Comparison of ENCODE assay signal across 8 mouse cellular contexts in the genomic region with DNA sequence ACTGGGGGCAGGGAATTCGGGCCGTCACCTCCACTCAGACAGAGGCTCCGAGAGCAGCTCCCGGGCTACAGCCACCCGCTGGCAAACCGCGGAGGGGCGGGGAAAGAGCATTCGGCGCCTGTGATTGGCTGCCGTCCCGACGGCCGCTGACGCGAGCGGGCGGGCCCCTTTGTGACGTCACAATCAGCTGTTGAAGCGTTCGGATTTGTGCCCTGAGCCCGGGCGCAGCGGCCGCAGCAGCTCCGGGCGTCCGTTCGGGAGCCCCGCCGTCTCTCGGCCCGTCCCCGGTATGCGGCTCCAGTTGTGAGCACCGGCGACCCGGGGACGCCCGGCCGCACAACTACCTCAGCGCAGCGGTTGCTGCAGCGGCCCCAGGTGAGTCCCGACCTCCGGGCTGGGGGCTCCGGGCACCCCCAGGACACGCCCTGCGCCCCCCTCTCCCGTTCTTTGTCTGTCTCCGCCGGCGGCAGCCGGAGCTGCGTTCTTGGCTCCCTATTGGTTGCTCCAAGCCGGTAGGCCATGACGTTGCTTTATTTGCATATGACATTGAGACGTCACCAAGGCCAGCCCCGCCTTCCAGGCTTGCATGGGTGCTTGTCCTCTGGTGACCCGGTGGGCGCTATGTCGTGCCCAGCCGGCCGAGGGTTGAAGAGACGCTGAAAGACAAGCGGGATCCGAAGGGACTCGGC. TPM values are rescaled to one million over a fixed set of nuclear protein-coding genes. Genes with fewer than 3 reads are reported as not detected.
DNase-seq lines count a peak whose midpoint lies in the region; TF ChIP-seq lines count a peak whose summit lies in the region.

No protein-coding gene starts in this region.

- peaks cover 17% of the 10 kb centered on the region for H3K36me3 ChIP-seq in megakaryocyte, embryonic 14.5 days (replicated peaks; ENCODE audit: low read length)

- H3K4me1 ChIP-seq in megakaryocyte, embryonic 14.5 days = peaks cover 42% of the 10 kb centered on the region

- peak overlapping the region; percentile 99 for H3K4me3 ChIP-seq in gastrocnemius, adult 2 months
- H3K4me3 ChIP-seq in megakaryocyte, embryonic 14.5 days (replicated peaks) = peak overlapping the region; percentile 93

- DNase-seq in WW6 (ENCODE audit: low read depth, low spot score) = peak; percentile 73
- peak; percentile 95 to 99 for DNase-seq in cerebellum, postnatal 4 days (ENCODE audit: low spot score in 2 of 2)
- DNase-seq in gastrocnemius, adult 2 months = peak; percentile 99
- peak; percentile 89 for DNase-seq in hindlimb bud, embryonic 11.5 days (ENCODE audit: extremely low spot score, low read depth, low spot score)
- DNase-seq in left cerebral cortex, adult 8-10 months (ENCODE audit: low spot score in 2 of 2) = peak; percentile 96
- DNase-seq in right cerebral cortex, postnatal 10 days (ENCODE audit: low spot score in 2 of 2) = peak; percentile 98
- peak; percentile 98 for DNase-seq in urinary bladder, postnatal 25 days (ENCODE audit: low spot score)

- 0 out of 2 replicates have a peak, but pooled peaks cover under 1% of the 10 kb centered on the region for H3K9me3 ChIP-seq in megakaryocyte, embryonic 14.5 days

- peak overlapping the region; percentile 100 for H3K27ac ChIP-seq in gastrocnemius, adult 2 months

- TF ChIP-seq CTCF in gastrocnemius, adult 2 months (IDR thresholded peaks at IDR 0.05) = no peak

- peaks cover 35% of the 10 kb centered on the region for H3K27me3 ChIP-seq in megakaryocyte, embryonic 14.5 days (replicated peaks)

- intact Hi-C loops in gastrocnemius, adult 2 months (cut with DNase I) = loop anchor here (2.0 to 5.0 kb wide), 2 partner anchors 25 to 84 kb away; partner anchors contain the start of gene Pigu

RNA-seq across cellular contexts. Expression of gene Trp53inp2, which starts 0.9 kb away (rescaled TPM):
- 100 to 1,000 TPM; 334 to 391 TPM for total RNA-seq in gastrocnemius, adult 2 months (2021)
- total RNA-seq in left cerebral cortex, adult 8-10 months (2022) = 100 to 1,000 TPM; 118 to 124 (median 121) TPM
- polyA plus RNA-seq in megakaryocyte, embryonic 14.5 days (2012; ENCODE audit: insufficient read depth, low replicate concordance) = 12.7 and 21.9 TPM in 2 replicates

RNA-seq across cellular contexts. Expression of gene Pigu, which starts 24.6 kb away (rescaled TPM):
- total RNA-seq in gastrocnemius, adult 2 months (2021) = 10 to 100 TPM; 23.8 to 24.7 TPM
- 10 to 100 TPM; 27.4 to 30.1 (median 28.9) TPM for total RNA-seq in left cerebral cortex, adult 8-10 months (2022)
- polyA plus RNA-seq in megakaryocyte, embryonic 14.5 days (2012; ENCODE audit: insufficient read depth, low replicate concordance) = 9.1 and 13.0 TPM in 2 replicates

Comparison
In these comparisons a context has a peak if more than half of its experiments do, and no peak if none do; other contexts are left out.
1. Peak in every context shown above with its lines: DNase-seq, H3K4me3 ChIP-seq and H3K27ac ChIP-seq.